Mouse (Mus musculus) frontal cortex, postnatal 10 days (tissue): ENCODE measurements around the gene Gm11084.
A peak's percentile ranks its signal among the peaks of the same experiment; 100 is the strongest.
"Not testable (repeated sequence)": the region's sequence is repeated elsewhere in the genome, so short reads cannot be mapped to it uniquely, and the experiment has no call there.

Source experiments
- DNase-seq, 2 experiments: peaks; one replicate each; pipeline ENCODE4 v3.0.0; 2022; ENCODE audit warnings: low spot score in 2 of 2, mixed read lengths in 1 of 2

Gm11084 gene

GRCm38 (mm10) chr2:72995346-72996097 is 9.0 kb upstream of the Gm11084 start:
- DNase-seq = peak; percentile 60 to 68

GRCm38 (mm10) chr2:72994165-72994564 is 7.6 kb upstream of the Gm11084 start:
- DNase-seq = no peak

- no peak for DNase-seq
Observed at GRCm38 (mm10) chr2:72992497-72992896, 6.0 kb upstream of the Gm11084 start.

GRCm38 (mm10) chr2:72988945-72989344 is 2.4 kb upstream of the Gm11084 start:
- not testable (repeated sequence) for DNase-seq

- DNase-seq = no peak
Observed at GRCm38 (mm10) chr2:72985516-72985915, 1.0 kb downstream of the Gm11084 start.

GRCm38 (mm10) chr2:72984806-72985205 is 1.7 kb downstream of the Gm11084 start:
- DNase-seq = no peak

GRCm38 (mm10) chr2:72983211-72983610 is 3.3 kb downstream of the Gm11084 start:
- no peak for DNase-seq

- DNase-seq = no peak
Observed at GRCm38 (mm10) chr2:72982110-72982785, 4.3 kb downstream of the Gm11084 start.

GRCm38 (mm10) chr2:72981441-72982109 is 4.9 kb downstream of the Gm11084 start:
- DNase-seq = no peak

- DNase-seq = no peak
Observed at GRCm38 (mm10) chr2:72981075-72981420, 5.5 kb downstream of the Gm11084 start.

GRCm38 (mm10) chr2:72980337-72981074 is 6.0 kb downstream of the Gm11084 start, which contains the start of gene Sp3:
TSS of gene Sp3 (minus strand) at chr2:72980446.
- peak; percentile 95 to 97 for DNase-seq

GRCm38 (mm10) chr2:72979659-72980071 is 6.9 kb downstream of the Gm11084 start:
- peak; percentile 67 to 81 for DNase-seq

- DNase-seq = peak; percentile 75 to 83
Observed at GRCm38 (mm10) chr2:72978901-72979658, 7.4 kb downstream of the Gm11084 start.

- DNase-seq = peak in 1 of 2 experiments; percentile 44
Observed at GRCm38 (mm10) chr2:72978473-72978872, 8.0 kb downstream of the Gm11084 start.

- DNase-seq = no peak
Observed at GRCm38 (mm10) chr2:72977272-72977671, 9.2 kb downstream of the Gm11084 start.

GRCm38 (mm10) chr2:72976036-72976435 is 10.5 kb downstream of the Gm11084 start:
- no peak for DNase-seq

- no peak for DNase-seq
Observed at GRCm38 (mm10) chr2:72970831-72971230, 15.7 kb downstream of the Gm11084 start.

GRCm38 (mm10) chr2:72970302-72970701 is 16.2 kb downstream of the Gm11084 start:
- no peak for DNase-seq

- DNase-seq = no peak
Observed at GRCm38 (mm10) chr2:72968536-72968935, 18.0 kb downstream of the Gm11084 start.

- no peak for DNase-seq
Observed at GRCm38 (mm10) chr2:72965450-72965849, 21.1 kb downstream of the Gm11084 start.

- DNase-seq = no peak
Observed at GRCm38 (mm10) chr2:72956415-72956814, 30.1 kb downstream of the Gm11084 start.
